Mouse (Mus musculus): ENCODE data around the gene Zfp874b.
"Not testable (repeated sequence)": the region's sequence is repeated elsewhere in the genome, so short reads cannot be mapped to it uniquely, and the experiment has no call there.

The Zfp874b gene

GRCm38 (mm10) chr13:67483625-67484423 lies at the start of gene Zfp874b:
Gene Zfp874b, minus strand, starts transcription at chr13:67484258.
- DNase-seq (ENCODE audit: extremely low read depth, low read depth): peak; percentile 90

GRCm38 (mm10) chr13:67527049-67527730 lies 43.1 kb upstream of the Zfp874b start:
- peak; percentile 47 for DNase-seq (ENCODE audit: extremely low read depth, low read depth)

GRCm38 (mm10) chr13:67525753-67526410 lies 41.8 kb upstream of the Zfp874b start, which contains the start of the genes Gm26965 and Zfp87:
Gene Gm26965, minus strand, starts transcription at chr13:67526151.
Gene Zfp87, minus strand, starts transcription at chr13:67526177.
- peak; percentile 97 for DNase-seq (ENCODE audit: extremely low read depth, low read depth)

GRCm38 (mm10) chr13:67500908-67501307 lies 16.9 kb upstream of the Zfp874b start:
- no peak for DNase-seq (ENCODE audit: extremely low read depth, low read depth)

- DNase-seq (ENCODE audit: extremely low read depth, low read depth): peak; percentile 89
Observed at GRCm38 (mm10) chr13:67500084-67500719, 16.1 kb upstream of the Zfp874b start, which contains the start of gene Zfp58. Gene Zfp58, minus strand, starts transcription at chr13:67500555.

- no peak for DNase-seq (ENCODE audit: extremely low read depth, low read depth)
Observed at GRCm38 (mm10) chr13:67495631-67496030, 11.6 kb upstream of the Zfp874b start.

GRCm38 (mm10) chr13:67484424-67484811 lies 360 bp upstream of the Zfp874b start:
- no peak for DNase-seq (ENCODE audit: extremely low read depth, low read depth)

- no peak for DNase-seq (ENCODE audit: extremely low read depth, low read depth)
Observed at GRCm38 (mm10) chr13:67481528-67481927, 2.5 kb downstream of the Zfp874b start.

- no peak for DNase-seq (ENCODE audit: extremely low read depth, low read depth)
Observed at GRCm38 (mm10) chr13:67469274-67469673, 14.8 kb downstream of the Zfp874b start.

GRCm38 (mm10) chr13:67463506-67464185 lies 20.4 kb downstream of the Zfp874b start:
- DNase-seq (ENCODE audit: extremely low read depth, low read depth): peak; percentile 68

GRCm38 (mm10) chr13:67452021-67452309 lies 32.1 kb downstream of the Zfp874b start:
- no peak for DNase-seq (ENCODE audit: extremely low read depth, low read depth)

- DNase-seq (ENCODE audit: extremely low read depth, low read depth): peak; percentile 83
Observed at GRCm38 (mm10) chr13:67451172-67452020, 32.7 kb downstream of the Zfp874b start, which contains the start of gene Zfp874a. Gene Zfp874a, minus strand, starts transcription at chr13:67451624.

GRCm38 (mm10) chr13:67437095-67437494 lies 47.0 kb downstream of the Zfp874b start:
- DNase-seq (ENCODE audit: extremely low read depth, low read depth): not testable (repeated sequence)

GRCm38 (mm10) chr13:67428116-67428515 lies 55.9 kb downstream of the Zfp874b start:
- DNase-seq (ENCODE audit: extremely low read depth, low read depth): no peak

- DNase-seq (ENCODE audit: extremely low read depth, low read depth): not testable (repeated sequence)
Observed at GRCm38 (mm10) chr13:67425699-67426098, 58.4 kb downstream of the Zfp874b start.

- DNase-seq (ENCODE audit: extremely low read depth, low read depth): not testable (repeated sequence)
Observed at GRCm38 (mm10) chr13:67422532-67422931, 61.5 kb downstream of the Zfp874b start.

Data from MEL-GATA-1-ER (cell line).